Mouse (Mus musculus) kidney, embryonic 16.5 days (tissue): Measurements from ENCODE around the gene Nudt16l1. TPM values are rescaled to one million over a fixed set of nuclear protein-coding genes. Genes with fewer than 3 reads are reported as not detected.

Source experiments
- ATAC-seq: fragments of 200-750 bp; cut with Nextera tagmentation; 2 replicates; pipeline ENCODE4 v1.8.0; 2017; ENCODE audit warnings: moderate TSS enrichment; ENCODE audit not compliant: low FRiP score, low TSS enrichment
- H3K27ac ChIP-seq: fragments of 300-500 bp; sonication (generic); 2 replicates; pipeline ENCODE4 v1.5.1; 2014; ENCODE audit warnings: low read length
- H3K27me3 ChIP-seq: fragments of 300-500 bp; sonication (generic); 2 replicates; pipeline ENCODE4 v1.6.1; 2014; ENCODE audit warnings: low read length, control low read depth, mixed read lengths; ENCODE audit not compliant: insufficient read depth
- H3K36me3 ChIP-seq: fragments of 300-500 bp; sonication (generic); 2 replicates; pipeline ENCODE4 v1.6.1; 2014; ENCODE audit warnings: low read length, control low read depth, mixed read lengths; ENCODE audit not compliant: insufficient read depth
- H3K4me1 ChIP-seq: fragments of 300-500 bp; sonication (generic); 2 replicates; pipeline ENCODE4 v1.6.1; 2014; ENCODE audit warnings: low read length, control low read depth, mixed read lengths; ENCODE audit not compliant: insufficient read depth
- H3K4me2 ChIP-seq: fragments of 300-500 bp; sonication (generic); replicated peaks from 2 replicates; pipeline ENCODE4 v1.6.1; 2014; ENCODE audit warnings: low read depth, low read length
- H3K4me3 ChIP-seq: fragments of 300-500 bp; sonication (generic); 2 replicates; pipeline ENCODE4 v1.5.1; 2014; ENCODE audit warnings: mild to moderate bottlenecking, low read length
- H3K9ac ChIP-seq: fragments of 300-500 bp; sonication (generic); replicated peaks from 2 replicates; pipeline ENCODE4 v1.6.1; 2014; ENCODE audit warnings: low read length
- H3K9me3 ChIP-seq: fragments of 300-500 bp; sonication (generic); 2 replicates; pipeline ENCODE4 v1.6.1; 2016; ENCODE audit warnings: low read length, control low read depth
- WGBS: fragments of 180-500 bp; shearing (Covaris S2); extraction: QIAGEN DNeasy Blood & Tissue Kit; methylation state at CpG from one replicate; pipeline ENCODE4 v1.1.7; 2014; 5-methylcytosine and 5-hydroxymethylcytosine counted together
- polyA plus RNA-seq: library from polyadenylated mRNA; unstranded; fragments of >200 nt; fragmentation: Nextera tagmentation; extraction: Ambion mirVana; gene quantifications from 2 replicates; pipeline ENCODE4 v1.2.1, GENCODE M21; 2015

The Nudt16l1 gene
- polyA plus RNA-seq, 1 experiment from 2014 or later: 187 TPM

DNA sequence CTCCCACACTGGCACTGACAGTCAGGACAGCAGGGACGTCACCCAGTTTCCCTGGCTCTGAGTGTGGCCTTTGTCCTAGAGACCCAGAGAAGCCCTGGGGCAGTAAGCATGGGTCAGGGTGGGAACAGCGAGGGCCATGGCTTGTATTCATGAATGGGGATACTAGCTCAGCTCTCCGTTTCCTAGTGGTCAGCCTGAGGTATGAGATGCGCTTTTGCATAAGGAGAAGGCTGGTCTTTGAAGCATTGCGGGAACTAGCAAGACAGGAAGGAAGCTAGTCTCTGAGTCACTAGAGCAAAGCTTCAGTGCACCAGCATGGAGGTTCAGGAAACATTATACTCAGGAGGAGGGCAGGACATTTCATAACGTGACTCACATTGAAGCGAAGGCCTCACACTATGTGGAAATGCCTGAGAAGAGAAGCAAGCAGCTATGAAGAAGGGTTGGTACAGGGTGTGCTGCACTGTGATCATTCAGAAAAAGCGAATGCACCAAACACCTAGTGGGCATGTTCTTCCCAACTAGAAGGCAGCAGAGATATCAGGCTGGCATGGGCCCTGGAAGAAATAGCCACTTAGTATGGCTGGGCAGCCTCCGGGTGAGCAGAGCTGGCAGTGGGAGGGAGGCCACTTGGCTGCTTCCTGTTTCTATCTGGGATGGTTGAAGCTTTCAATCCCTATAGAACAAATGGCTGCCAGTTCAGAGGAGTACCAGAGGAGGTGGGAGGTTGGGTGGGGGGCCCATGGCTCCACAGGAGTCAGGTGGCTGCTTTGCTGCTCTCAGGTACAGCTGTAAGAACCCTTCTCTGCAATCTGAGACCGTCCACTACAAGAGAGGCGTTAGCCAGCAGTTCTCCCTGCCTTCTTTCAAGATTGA lies 25.4 kb upstream of the Nudt16l1 start:
- Histone ChIP-seq H3K27ac (peak overlapping the region; percentile 81), H3K27me3 (no peaks in the 10 kb centered on the region), H3K9me3 (no peaks in the 10 kb centered on the region), H3K9ac (peak overlapping the region; percentile 43; the same call in 1 of the 2 replicates), H3K4me3 (no peak overlapping the region), H3K4me1 (peaks cover 10% of the 10 kb centered on the region), H3K36me3 (peaks cover 53% of the 10 kb centered on the region), H3K4me2 (no peak overlapping the region)
- ATAC-seq: peak; percentile 37
- 55% methylated on average over 11 of the region's 11 CpGs for WGBS

DNA sequence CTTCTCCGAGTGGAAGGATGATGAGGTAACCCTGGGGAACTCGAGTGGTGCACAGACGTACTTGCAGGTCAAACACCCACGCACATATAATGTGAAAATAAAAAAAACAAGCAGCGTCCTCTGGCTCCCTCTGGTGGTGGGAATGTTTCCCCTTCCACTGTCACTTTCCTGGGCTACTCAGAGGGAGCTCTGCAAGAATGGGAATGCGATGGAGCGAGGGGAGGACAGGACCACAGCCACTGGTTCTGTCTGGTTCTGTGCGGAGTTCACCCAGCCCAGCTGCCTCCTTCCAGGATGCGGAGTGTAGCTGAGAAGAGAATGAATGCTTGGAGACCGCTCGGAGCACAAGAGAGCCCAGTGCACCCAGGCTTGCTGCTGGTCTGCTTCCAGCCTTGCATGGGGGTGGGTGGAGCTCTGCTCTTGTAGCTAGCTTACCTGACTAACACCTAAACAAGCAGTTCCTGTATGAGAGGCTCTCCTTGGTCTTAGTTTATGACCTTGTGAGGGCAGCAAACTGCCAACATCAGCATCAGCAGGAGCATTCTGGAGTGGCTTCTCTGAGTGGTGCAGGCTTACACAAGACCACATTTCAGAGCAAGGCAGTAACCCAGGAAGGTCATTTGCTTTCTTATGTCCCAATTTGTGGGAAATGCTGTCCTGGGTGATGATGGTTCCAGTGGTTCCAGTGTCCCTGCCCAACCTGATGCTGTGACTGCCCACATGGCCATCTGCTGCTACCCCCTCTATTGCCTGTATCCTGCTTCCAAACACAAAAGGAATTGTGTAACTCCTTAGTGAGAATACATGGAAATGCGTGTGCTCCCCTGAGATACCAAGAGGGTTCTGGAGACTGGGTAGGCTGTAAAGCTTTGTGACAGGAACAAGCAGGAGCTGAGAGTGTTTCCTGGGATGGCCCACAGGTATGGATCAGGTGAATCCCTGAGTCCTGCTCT lies 24.5 kb upstream of the Nudt16l1 start:
- Histone ChIP-seq H3K36me3 (peaks cover 46% of the 10 kb centered on the region), H3K27ac (peak overlapping the region; percentile 81), H3K9me3 (no peaks in the 10 kb centered on the region), H3K4me1 (peaks cover 10% of the 10 kb centered on the region), H3K4me3 (no peak overlapping the region), H3K4me2 (no peak overlapping the region), H3K9ac (peak overlapping the region; percentile 43; the same call in 1 of the 2 replicates), H3K27me3 (no peaks in the 10 kb centered on the region)
- WGBS: 30% methylated on average over 12 of the region's 12 CpGs
- peak; percentile 89 for ATAC-seq

- Histone ChIP-seq H3K27ac (no peak overlapping the region), H3K9ac (no peak overlapping the region), H3K4me3 (no peak overlapping the region), H3K27me3 (no peaks in the 10 kb centered on the region), H3K4me1 (peaks cover 10% of the 10 kb centered on the region), H3K9me3 (no peaks in the 10 kb centered on the region), H3K36me3 (peaks cover 31% of the 10 kb centered on the region), H3K4me2 (no peak overlapping the region)
- 78% methylated on average over 3 of the region's 3 CpGs for WGBS
- no peak for ATAC-seq
Measured at GRCm38 (mm10) chr16:4915931-4916330, 22.6 kb upstream of the Nudt16l1 start.

GRCm38 (mm10) chr16:4916608-4917007 lies 22.0 kb upstream of the Nudt16l1 start:
- H3K9ac ChIP-seq: no peak overlapping the region
- no peaks in the 10 kb centered on the region for H3K9me3 ChIP-seq
- H3K27me3 ChIP-seq: no peaks in the 10 kb centered on the region
- 86% methylated on average over 2 of the region's 2 CpGs for WGBS
- no peak overlapping the region for H3K27ac ChIP-seq
- peaks cover 10% of the 10 kb centered on the region for H3K4me1 ChIP-seq
- H3K4me3 ChIP-seq: no peak overlapping the region
- no peak overlapping the region for H3K4me2 ChIP-seq
- ATAC-seq: no peak
- H3K36me3 ChIP-seq: peaks cover 25% of the 10 kb centered on the region

- H3K36me3 ChIP-seq: peaks cover 51% of the 10 kb centered on the region
- WGBS: 78% methylated on average over 4 of the region's 4 CpGs
Measured at GRCm38 (mm10) chr16:4920556-4920955, 18.0 kb upstream of the Nudt16l1 start.

DNA sequence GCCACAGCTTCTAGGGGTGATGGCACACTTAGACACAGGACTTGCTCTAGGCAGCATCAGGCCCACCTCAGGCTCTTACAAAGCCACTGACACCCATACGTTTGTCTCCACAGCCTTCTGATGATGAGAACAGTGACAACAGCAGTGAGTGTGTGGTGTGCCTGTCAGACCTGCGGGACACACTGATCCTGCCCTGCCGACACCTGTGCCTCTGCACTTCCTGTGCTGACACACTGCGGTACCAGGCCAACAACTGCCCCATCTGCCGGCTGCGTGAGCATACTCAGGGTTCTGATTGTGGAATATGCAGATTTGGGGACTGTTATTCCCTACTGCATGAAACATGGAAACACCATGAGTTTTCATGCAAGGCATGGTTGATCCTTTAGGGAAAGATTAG lies 16.1 kb upstream of the Nudt16l1 start:
- Histone ChIP-seq H3K9me3 (no peaks in the 10 kb centered on the region), H3K4me2 (no peak overlapping the region), H3K4me3 (no peak overlapping the region), H3K27ac (no peak overlapping the region), H3K36me3 (peaks cover 53% of the 10 kb centered on the region), H3K9ac (no peak overlapping the region), H3K4me1 (no peaks in the 10 kb centered on the region), H3K27me3 (no peaks in the 10 kb centered on the region)
- no peak for ATAC-seq
- WGBS: 91% methylated on average over 6 of the region's 6 CpGs

More at GRCm38 (mm10) chr16:4920556-4920955, 18.0 kb upstream of the Nudt16l1 start:
- Histone ChIP-seq H3K9me3 (no peaks in the 10 kb centered on the region), H3K4me1 (no peaks in the 10 kb centered on the region), H3K27me3 (no peaks in the 10 kb centered on the region), H3K4me2 (no peak overlapping the region), H3K4me3 (no peak overlapping the region), H3K27ac (peak overlapping the region; percentile 55; the same call in 1 of the 2 replicates), H3K9ac (no peak overlapping the region)
- no peak for ATAC-seq

DNA sequence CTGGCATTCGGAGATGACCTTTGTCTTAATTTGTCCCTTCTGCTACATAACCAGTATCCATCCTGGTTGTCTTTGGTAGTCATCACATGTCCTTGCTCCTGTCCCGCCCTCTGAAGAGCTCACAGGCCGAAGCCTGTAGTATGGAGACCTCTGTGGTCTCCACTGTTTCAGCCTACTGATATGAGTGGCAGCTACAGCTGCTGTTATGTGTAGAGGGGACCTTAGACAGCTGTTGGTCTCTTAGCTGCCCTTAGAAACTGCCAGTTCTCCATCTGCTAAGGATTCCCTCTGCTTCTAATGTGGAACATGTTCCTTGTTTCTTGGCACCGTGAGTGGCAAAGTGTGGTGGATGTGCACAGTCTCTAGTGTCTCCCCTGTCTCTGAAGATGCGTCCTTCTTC lies 14.6 kb upstream of the Nudt16l1 start:
- no peaks in the 10 kb centered on the region for H3K9me3 ChIP-seq
- H3K36me3 ChIP-seq: peaks cover 66% of the 10 kb centered on the region
- no peak overlapping the region for H3K4me2 ChIP-seq
- no peaks in the 10 kb centered on the region for H3K27me3 ChIP-seq
- H3K27ac ChIP-seq: no peak overlapping the region
- H3K4me1 ChIP-seq: no peaks in the 10 kb centered on the region
- no peak overlapping the region for H3K4me3 ChIP-seq
- no peak overlapping the region for H3K9ac ChIP-seq
- 91% methylated on average over 5 of the region's 5 CpGs for WGBS
- no peak for ATAC-seq

DNA sequence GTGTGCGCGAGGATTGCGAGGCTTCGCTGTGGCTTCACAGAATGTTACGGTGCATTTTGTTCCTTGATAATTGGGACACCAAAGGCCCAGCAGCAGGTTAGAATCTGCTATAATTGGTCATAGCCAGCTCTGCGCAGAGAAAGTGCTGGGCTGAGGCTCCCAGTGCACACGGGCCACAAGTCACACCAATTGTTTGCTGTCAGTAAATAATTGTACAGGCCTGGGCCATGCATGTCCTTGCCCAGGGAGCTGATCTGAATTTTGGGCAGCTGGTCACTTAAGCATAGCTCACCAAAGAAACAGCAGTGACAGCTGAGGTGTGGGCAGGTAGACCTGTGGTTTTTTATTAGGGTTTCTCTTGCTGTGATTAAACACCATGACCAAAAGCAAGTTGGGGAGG lies 10.6 kb upstream of the Nudt16l1 start:
- Histone ChIP-seq H3K36me3 (peaks cover 77% of the 10 kb centered on the region), H3K27ac (no peak overlapping the region), H3K9me3 (no peaks in the 10 kb centered on the region), H3K27me3 (no peaks in the 10 kb centered on the region), H3K4me3 (no peak overlapping the region), H3K4me1 (no peaks in the 10 kb centered on the region), H3K9ac (no peak overlapping the region), H3K4me2 (no peak overlapping the region)
- 97% methylated on average over 7 of the region's 7 CpGs for WGBS
- ATAC-seq: no peak

DNA sequence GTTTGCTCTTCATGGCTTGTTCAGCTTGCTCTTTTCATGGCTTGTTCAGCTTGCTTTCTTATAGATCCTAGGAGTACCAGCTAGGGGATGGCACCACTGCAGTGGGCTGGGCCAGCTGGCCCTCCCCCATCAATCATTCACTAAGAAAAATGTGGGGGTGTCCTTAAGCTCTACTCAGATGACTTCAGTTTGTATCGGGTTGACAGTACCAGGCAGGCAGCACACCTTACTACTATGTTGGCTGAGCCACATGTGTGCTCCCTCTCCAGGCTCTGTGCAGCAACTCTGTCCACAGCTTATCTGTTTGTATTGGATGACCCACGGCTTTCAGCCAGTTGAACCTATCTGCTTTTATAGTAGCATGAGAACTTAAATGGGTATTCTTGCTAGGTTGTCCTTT lies 10.1 kb upstream of the Nudt16l1 start:
- Histone ChIP-seq H3K9me3 (no peaks in the 10 kb centered on the region), H3K4me2 (no peak overlapping the region), H3K4me1 (no peaks in the 10 kb centered on the region), H3K36me3 (peaks cover 77% of the 10 kb centered on the region), H3K27me3 (no peaks in the 10 kb centered on the region), H3K4me3 (no peak overlapping the region), H3K9ac (no peak overlapping the region), H3K27ac (no peak overlapping the region)
- WGBS: 54% methylated on average over 2 of the region's 2 CpGs
- no peak for ATAC-seq
